Mouse (Mus musculus) heart, embryonic 10.5 days (tissue): ENCODE measurements around the gene Atxn1. TPM values are rescaled to one million over a fixed set of nuclear protein-coding genes. Genes with fewer than 3 reads are reported as not detected.

Experiments used
- DNase-seq: peaks from one replicate; pipeline ENCODE4 v3.0.0-alpha.2; 2017; ENCODE audit warnings: low spot score
- H3K27ac ChIP-seq: fragments of 300-500 bp; sonication (generic); 2 replicates; pipeline ENCODE4 v1.5.1; 2016; ENCODE audit warnings: mild to moderate bottlenecking
- H3K27me3 ChIP-seq: fragments of 300-500 bp; sonication (generic); 2 replicates; pipeline ENCODE4 v1.6.1; 2016; ENCODE audit warnings: mild to moderate bottlenecking; ENCODE audit not compliant: poor library complexity, insufficient read depth, severe bottlenecking
- H3K36me3 ChIP-seq: fragments of 300-500 bp; sonication (generic); 2 replicates; pipeline ENCODE4 v1.6.1; 2016; ENCODE audit warnings: mild to moderate bottlenecking, moderate library complexity
- H3K4me1 ChIP-seq: fragments of 300-500 bp; sonication (generic); 2 replicates; pipeline ENCODE4 v1.6.1; 2016; ENCODE audit warnings: mild to moderate bottlenecking
- H3K4me3 ChIP-seq: fragments of 300-500 bp; sonication (generic); 2 replicates; pipeline ENCODE4 v1.5.1; 2016; ENCODE audit warnings: mild to moderate bottlenecking, moderate library complexity
- H3K9me3 ChIP-seq: fragments of 300-500 bp; sonication (generic); 2 replicates; pipeline ENCODE4 v1.6.1; 2016; ENCODE audit warnings: mild to moderate bottlenecking, moderate library complexity
- WGBS: fragments of 180-500 bp; shearing (Covaris S2); methylation state at CpG from one replicate; pipeline ENCODE4 v1.1.7; 2016; 5-methylcytosine and 5-hydroxymethylcytosine counted together
- polyA plus RNA-seq: library from polyadenylated mRNA; unstranded; fragments of >200 nt; fragmentation: Nextera tagmentation; extraction: Ambion mirVana; gene quantifications from 2 replicates; pipeline ENCODE4 v1.2.1, GENCODE M21; 2016

Gene Atxn1
- polyA plus RNA-seq, 1 experiment from 2014 or later: 3.9 TPM

DNA sequence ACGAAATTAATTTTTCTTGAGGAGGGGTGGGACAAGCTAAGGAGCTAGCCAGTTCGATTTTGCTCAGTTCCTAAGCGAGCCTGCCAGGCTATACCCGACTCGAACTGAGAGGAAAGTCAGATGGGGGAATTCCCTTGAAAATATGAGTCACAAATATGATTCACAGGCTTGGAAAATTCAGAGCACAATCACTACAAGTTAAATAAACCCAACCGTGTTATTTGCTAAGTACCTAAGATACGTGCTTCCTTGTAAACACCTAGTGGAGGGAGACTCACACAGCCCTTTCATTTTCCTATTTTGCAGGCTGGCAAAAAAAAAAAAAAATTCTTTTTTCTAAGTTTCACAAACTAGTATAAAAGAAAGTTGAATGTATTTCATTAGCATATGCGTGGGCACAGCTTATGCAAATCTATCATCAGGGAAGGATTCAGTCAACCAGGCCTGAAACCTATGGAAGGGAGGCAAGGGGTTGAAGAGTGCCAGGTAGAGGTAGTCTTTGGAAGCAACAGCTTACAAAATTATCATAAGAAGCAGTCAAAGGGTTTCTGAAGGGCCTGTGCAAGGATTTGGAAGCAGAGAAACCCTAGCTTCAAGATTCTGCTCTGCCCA lies 127.1 kb downstream of the Atxn1 start:
- 86% methylated on average over 8 of the region's 8 CpGs for WGBS
- H3K4me3 ChIP-seq: no peak overlapping the region
- no peak overlapping the region for H3K27ac ChIP-seq
- no peak for DNase-seq
- H3K36me3 ChIP-seq: peaks cover 13% of the 10 kb centered on the region
- no peaks in the 10 kb centered on the region; the same call in 1 of the 2 replicates for H3K9me3 ChIP-seq
- H3K4me1 ChIP-seq: peaks cover 7% of the 10 kb centered on the region; the same call in 1 of the 2 replicates
- no peaks in the 10 kb centered on the region for H3K27me3 ChIP-seq

DNA sequence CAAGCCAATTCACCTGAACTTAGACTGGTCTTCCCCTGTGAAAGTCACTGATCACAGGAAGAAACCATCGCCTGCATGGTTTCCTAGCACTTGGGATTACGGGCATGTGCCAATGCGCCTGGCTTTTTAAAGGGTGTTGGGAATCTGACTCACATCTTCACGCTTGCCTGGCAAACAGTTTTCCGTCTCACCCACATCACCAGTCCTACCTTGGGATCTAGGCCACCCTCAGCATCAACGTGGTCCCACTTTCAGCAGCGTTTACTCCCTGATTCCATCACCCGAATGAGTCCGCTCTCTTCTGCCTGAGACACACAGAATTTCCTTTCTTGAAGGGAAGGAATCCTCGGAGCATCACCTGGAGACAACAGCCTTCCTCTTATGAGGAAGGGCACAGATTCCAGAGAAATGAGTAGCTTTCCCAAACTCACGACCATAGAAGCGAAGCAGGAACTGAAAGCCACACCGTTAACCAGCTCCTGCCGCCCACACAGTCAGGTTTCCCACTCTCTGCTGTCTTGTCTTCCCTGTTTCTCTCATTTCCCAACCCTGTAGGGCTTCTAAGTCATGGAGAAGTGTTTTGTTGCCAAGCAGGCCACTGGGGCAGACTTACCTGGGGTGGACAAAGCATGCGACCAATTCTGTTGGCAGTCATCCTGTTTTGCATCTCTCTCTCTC lies 128.3 kb downstream of the Atxn1 start:
- H3K27me3 ChIP-seq: no peaks in the 10 kb centered on the region
- H3K36me3 ChIP-seq: peaks cover 13% of the 10 kb centered on the region
- H3K4me1 ChIP-seq: peaks cover 5% of the 10 kb centered on the region; the same call in 1 of the 2 replicates
- no peak overlapping the region for H3K27ac ChIP-seq
- DNase-seq: no peak
- no peaks in the 10 kb centered on the region; the same call in 1 of the 2 replicates for H3K9me3 ChIP-seq
- WGBS: 89% methylated on average over 15 of the region's 15 CpGs
- no peak overlapping the region for H3K4me3 ChIP-seq

DNA sequence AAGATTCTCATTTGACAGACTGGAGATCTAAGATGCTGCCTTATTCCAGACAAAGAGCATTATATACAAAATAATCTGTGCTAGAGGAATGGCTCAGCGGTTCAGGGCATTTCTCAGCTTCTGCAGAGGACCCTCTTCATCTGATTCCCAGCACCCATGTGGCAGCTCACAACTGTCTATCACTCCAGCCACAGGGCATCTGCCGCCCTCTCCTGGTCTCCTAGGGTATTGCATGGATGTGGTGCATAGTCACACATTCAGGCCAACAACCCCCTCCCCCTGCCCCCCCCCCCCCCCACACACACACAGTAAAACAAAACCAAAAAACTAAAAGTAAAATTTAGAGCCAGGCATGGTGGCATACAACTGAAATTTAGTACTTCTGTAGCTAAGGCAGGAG lies 130.5 kb downstream of the Atxn1 start:
- H3K27ac ChIP-seq: no peak overlapping the region
- DNase-seq: no peak
- peaks cover 5% of the 10 kb centered on the region; the same call in 1 of the 2 replicates for H3K4me1 ChIP-seq
- no peaks in the 10 kb centered on the region for H3K27me3 ChIP-seq
- H3K36me3 ChIP-seq: peaks cover 13% of the 10 kb centered on the region
- no peak overlapping the region for H3K4me3 ChIP-seq
- H3K9me3 ChIP-seq: no peaks in the 10 kb centered on the region; the same call in 1 of the 2 replicates
- 71% methylated on average over 2 of the region's 2 CpGs for WGBS

- DNase-seq: no peak
- WGBS: 89% methylated on average over 11 of the region's 11 CpGs
- Histone ChIP-seq H3K36me3 (peaks cover 13% of the 10 kb centered on the region), H3K4me1 (peaks cover 5% of the 10 kb centered on the region; the same call in 1 of the 2 replicates), H3K27me3 (no peaks in the 10 kb centered on the region), H3K27ac (no peak overlapping the region), H3K4me3 (no peak overlapping the region), H3K9me3 (no peaks in the 10 kb centered on the region; the same call in 1 of the 2 replicates)
Observed at GRCm38 (mm10) chr13:45832695-45833350, 132.0 kb downstream of the Atxn1 start.

DNA sequence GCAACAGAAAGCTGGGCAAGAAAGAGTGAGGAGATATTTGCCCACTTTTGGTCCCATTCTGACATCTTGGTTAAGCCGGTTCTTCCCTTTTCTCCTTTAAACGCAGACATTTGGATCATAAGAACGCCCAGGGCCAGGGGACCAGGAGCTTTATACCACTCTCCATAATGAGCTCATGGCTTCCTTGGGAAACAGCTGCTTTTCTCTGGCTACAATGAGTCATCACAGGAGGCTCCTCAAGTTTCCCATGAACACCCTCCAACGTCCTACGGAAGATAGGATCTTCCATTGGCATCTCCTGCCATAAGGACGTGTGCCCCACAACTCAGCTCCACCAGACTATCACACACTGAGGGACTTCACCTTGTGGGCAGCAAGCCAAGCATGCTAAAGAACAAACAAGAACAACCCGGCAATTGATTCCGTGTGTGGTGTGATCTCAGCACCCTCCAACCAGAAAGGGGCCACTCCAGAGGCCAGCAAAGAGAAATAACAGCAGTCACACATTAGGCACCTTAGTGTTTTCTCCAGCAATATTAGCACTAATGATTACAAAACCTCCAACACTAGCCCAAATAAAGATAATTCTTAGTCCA lies 135.4 kb downstream of the Atxn1 start:
- DNase-seq: no peak
- peaks cover 12% of the 10 kb centered on the region for H3K36me3 ChIP-seq
- H3K9me3 ChIP-seq: no peaks in the 10 kb centered on the region; the same call in 1 of the 2 replicates
- 77% methylated on average over 8 of the region's 8 CpGs for WGBS
- no peaks in the 10 kb centered on the region for H3K4me1 ChIP-seq
- no peaks in the 10 kb centered on the region for H3K27me3 ChIP-seq
- H3K4me3 ChIP-seq: no peak overlapping the region
- H3K27ac ChIP-seq: no peak overlapping the region

DNA sequence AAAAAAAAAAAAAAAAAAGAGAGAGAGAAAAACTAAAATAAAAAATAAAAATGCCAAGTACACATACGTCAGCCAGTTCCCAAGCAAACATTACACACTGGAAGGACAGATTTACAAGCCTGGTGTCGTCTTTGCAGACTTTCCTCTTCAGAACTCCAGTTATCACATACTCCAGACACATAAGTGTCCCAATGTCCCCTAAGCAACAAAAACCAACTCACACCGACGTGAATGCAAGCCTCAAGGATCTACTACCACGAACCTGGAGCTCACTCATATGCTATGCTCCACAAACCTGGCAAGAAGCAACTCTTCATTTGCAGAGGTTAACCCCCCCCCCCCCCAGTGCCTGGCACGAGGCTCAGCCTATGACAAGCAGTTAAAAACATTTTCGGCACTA lies 136.8 kb downstream of the Atxn1 start:
- Histone ChIP-seq H3K4me1 (no peaks in the 10 kb centered on the region), H3K27ac (no peak overlapping the region), H3K27me3 (no peaks in the 10 kb centered on the region), H3K4me3 (no peak overlapping the region), H3K36me3 (peaks cover 6% of the 10 kb centered on the region; the same call in 1 of the 2 replicates), H3K9me3 (no peaks in the 10 kb centered on the region)
- WGBS: 76% methylated on average over 7 of the region's 7 CpGs
- DNase-seq: no peak

GRCm38 (mm10) chr13:45827619-45828018 lies 137.2 kb downstream of the Atxn1 start:
- Histone ChIP-seq H3K4me3 (no peak overlapping the region), H3K9me3 (no peaks in the 10 kb centered on the region), H3K4me1 (no peaks in the 10 kb centered on the region), H3K27ac (no peak overlapping the region), H3K27me3 (no peaks in the 10 kb centered on the region), H3K36me3 (peaks cover 6% of the 10 kb centered on the region; the same call in 1 of the 2 replicates)
- WGBS: 50% methylated on average over 4 of the region's 4 CpGs
- no peak for DNase-seq

DNA sequence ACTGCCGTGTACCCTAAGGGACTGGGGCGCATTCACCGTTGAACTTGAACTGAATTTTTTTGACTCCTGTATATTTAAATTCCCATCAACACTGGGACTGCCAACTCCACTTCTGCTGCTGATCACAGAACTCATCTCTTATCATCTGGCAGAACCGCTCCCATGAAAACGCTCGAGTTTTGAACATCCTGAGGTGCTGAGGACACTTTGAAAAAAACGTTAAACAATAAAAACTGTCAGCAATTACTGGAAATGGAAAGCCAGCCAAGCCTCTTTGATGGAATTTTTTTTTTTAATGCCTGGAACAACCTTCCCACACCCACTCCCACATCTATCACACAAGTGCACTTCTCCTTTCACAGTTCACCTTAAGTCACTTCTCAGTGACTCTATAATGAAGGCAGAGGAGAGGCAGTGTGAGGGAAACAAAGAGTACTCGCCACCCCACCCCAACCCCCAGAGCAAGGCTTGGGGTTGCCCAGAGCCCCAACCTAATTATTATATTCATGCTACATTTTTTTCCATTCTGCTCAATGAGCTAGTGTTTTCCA lies 137.7 kb downstream of the Atxn1 start:
- Histone ChIP-seq H3K27ac (no peak overlapping the region), H3K4me1 (no peaks in the 10 kb centered on the region), H3K27me3 (no peaks in the 10 kb centered on the region), H3K9me3 (no peaks in the 10 kb centered on the region), H3K36me3 (peaks cover 6% of the 10 kb centered on the region; the same call in 1 of the 2 replicates), H3K4me3 (no peak overlapping the region)
- 85% methylated on average over 8 of the region's 8 CpGs for WGBS
- no peak for DNase-seq

GRCm38 (mm10) chr13:45822491-45822829 lies 142.3 kb downstream of the Atxn1 start:
- DNase-seq: no peak
- H3K36me3 ChIP-seq: peaks cover 12% of the 10 kb centered on the region; the same call in 1 of the 2 replicates
- 87% methylated on average over 4 of the region's 4 CpGs for WGBS
- no peaks in the 10 kb centered on the region for H3K27me3 ChIP-seq
- peaks cover 13% of the 10 kb centered on the region for H3K4me1 ChIP-seq
- no peak overlapping the region for H3K27ac ChIP-seq
- no peaks in the 10 kb centered on the region for H3K9me3 ChIP-seq
- no peak overlapping the region for H3K4me3 ChIP-seq

DNA sequence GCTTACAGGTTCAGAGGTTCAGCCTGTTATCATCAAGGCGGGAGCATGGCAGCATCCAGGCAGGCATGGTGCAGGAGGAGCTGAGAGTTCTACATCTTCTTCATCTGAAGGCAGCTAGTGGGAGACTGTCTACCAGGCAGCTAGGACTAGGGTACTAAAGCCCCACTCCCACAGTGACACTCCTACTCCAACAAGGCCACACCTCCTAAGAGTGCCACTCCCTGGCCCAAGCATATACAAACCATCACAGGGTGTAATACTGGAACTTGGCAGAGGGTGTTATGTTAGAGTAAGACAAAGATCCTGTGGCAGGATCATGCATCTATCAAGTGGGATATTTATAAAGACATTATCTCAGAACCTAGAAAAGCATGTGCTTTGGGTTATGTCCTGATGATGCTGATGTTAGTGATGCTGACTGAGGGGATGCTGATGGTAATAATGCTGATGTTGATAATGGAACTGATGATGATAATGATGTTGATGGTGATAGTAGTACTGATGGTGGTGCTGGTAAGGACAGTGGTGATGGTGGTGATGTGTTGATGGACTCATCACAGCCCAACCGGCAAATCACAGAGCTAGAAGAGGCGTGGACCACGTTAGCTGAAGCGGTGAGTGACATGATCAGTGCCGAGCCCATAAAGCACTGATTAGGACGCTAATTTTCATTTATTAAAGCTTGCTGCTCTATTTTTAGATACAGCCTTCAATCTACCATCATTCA lies 142.9 kb downstream of the Atxn1 start:
- no peak overlapping the region for H3K4me3 ChIP-seq
- no peak overlapping the region for H3K27ac ChIP-seq
- no peaks in the 10 kb centered on the region for H3K27me3 ChIP-seq
- no peak for DNase-seq
- H3K4me1 ChIP-seq: peaks cover 13% of the 10 kb centered on the region
- H3K36me3 ChIP-seq: peaks cover 12% of the 10 kb centered on the region; the same call in 1 of the 2 replicates
- H3K9me3 ChIP-seq: no peaks in the 10 kb centered on the region
- WGBS: 88% methylated on average over 7 of the region's 7 CpGs

DNA sequence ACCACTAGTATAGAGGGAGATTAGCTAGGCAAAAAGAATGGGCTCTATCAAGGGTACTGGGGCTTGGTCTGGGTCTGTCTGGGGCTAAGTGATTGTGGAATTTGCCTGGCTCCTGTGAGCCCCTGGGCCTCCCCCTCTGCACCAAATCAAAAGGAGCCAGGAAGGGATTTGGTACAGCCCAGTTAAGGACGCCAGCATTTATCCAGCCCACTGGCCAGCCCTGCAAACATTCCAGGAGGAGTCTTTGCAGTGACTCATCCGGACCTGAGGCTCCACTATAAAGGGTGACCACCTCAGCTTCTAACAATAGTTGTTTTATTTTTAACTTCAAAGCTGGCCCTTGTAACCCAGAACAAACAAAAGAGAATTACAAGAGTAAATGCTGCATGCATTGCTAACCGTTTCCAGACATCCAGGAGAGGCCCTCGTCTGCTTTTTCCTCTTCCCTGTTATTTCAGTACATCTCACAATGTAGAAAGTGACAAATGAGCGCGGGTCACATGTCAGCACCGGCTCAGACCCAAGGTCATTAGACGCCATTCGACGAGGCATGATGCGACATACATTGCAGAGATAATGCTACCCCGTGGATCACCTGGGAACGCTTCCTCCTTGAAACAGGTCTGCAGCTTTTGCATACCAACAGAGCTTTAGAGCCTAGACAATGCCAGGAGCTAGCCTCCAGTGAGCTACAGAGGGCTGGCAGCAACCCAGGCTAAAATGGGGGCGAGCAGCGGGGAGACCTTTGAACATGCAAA lies 144.2 kb downstream of the Atxn1 start:
- no peak for DNase-seq
- H3K9me3 ChIP-seq: no peaks in the 10 kb centered on the region
- H3K27me3 ChIP-seq: no peaks in the 10 kb centered on the region
- WGBS: 42% methylated on average over 15 of the region's 15 CpGs
- peaks cover 13% of the 10 kb centered on the region for H3K4me1 ChIP-seq
- peak overlapping the region; percentile 74 for H3K27ac ChIP-seq
- H3K36me3 ChIP-seq: peaks cover 5% of the 10 kb centered on the region; the same call in 1 of the 2 replicates
- no peak overlapping the region for H3K4me3 ChIP-seq
